Mouse (Mus musculus): Measurements from ENCODE around the gene 1110002E22Rik. TPM values are rescaled to one million over a fixed set of nuclear protein-coding genes. Genes with fewer than 3 reads are reported as not detected.
A peak's percentile ranks its signal among the peaks of the same experiment; 100 is the strongest.

1110002E22Rik gene
- polyA plus RNA-seq, 1 experiment: 0.07 TPM

GRCm38 (mm10) chr3:138075209-138075608, 10.4 kb downstream of the 1110002E22Rik start:
- TF ChIP-seq POLR2A (IDR thresholded peaks at IDR 0.05; ENCODE audit: borderline replicate concordance, insufficient read depth, low read length): no peak
- no peak for TF ChIP-seq CTCF (IDR thresholded peaks at IDR 0.05; ENCODE audit: borderline replicate concordance, insufficient read depth, low read depth, low read length)
- H3K4me3 ChIP-seq (replicated peaks; ENCODE audit: insufficient read depth, low read depth, low read length): no peak overlapping the region
- peak; percentile 37 to 54 for DNase-seq
- WGBS: 22% methylated on average over 8 of the region's 8 CpGs
- no peak overlapping the region for H3K27ac ChIP-seq (ENCODE audit: insufficient read depth, low read length)
- no peaks in the 10 kb centered on the region; the same call in none of the 2 replicates for H3K4me1 ChIP-seq (ENCODE audit: control insufficient read depth, insufficient read depth, low read length)
- no peaks in the 10 kb centered on the region for H3K27me3 ChIP-seq (ENCODE audit: control insufficient read depth, insufficient read depth, low read length)

- peak; percentile 70 to 84 for DNase-seq
- Histone ChIP-seq H3K4me1 (ENCODE audit: control insufficient read depth, insufficient read depth, low read length) (no peaks in the 10 kb centered on the region; the same call in none of the 2 replicates), H3K27me3 (ENCODE audit: control insufficient read depth, insufficient read depth, low read length) (no peaks in the 10 kb centered on the region), H3K4me3 (replicated peaks; ENCODE audit: insufficient read depth, low read depth, low read length) (no peak overlapping the region), H3K27ac (ENCODE audit: insufficient read depth, low read length) (peak overlapping the region; percentile 8; the same call in 1 of the 2 replicates)
- TF ChIP-seq CTCF (IDR thresholded peaks at IDR 0.05; ENCODE audit: borderline replicate concordance, insufficient read depth, low read depth, low read length) (no peak), POLR2A (IDR thresholded peaks at IDR 0.05; ENCODE audit: borderline replicate concordance, insufficient read depth, low read length) (no peak)
- WGBS: 20% methylated on average over 11 of the region's 11 CpGs
Measured at GRCm38 (mm10) chr3:138077476-138078340, 12.9 kb downstream of the 1110002E22Rik start.

GRCm38 (mm10) chr3:138078701-138079100, 13.8 kb downstream of the 1110002E22Rik start:
- Histone ChIP-seq H3K4me3 (replicated peaks; ENCODE audit: insufficient read depth, low read depth, low read length) (no peak overlapping the region), H3K27ac (ENCODE audit: insufficient read depth, low read length) (no peak overlapping the region), H3K27me3 (ENCODE audit: control insufficient read depth, insufficient read depth, low read length) (no peaks in the 10 kb centered on the region), H3K4me1 (ENCODE audit: control insufficient read depth, insufficient read depth, low read length) (peaks cover 5% of the 10 kb centered on the region)
- WGBS: 97% methylated on average over 1 of the region's 1 CpGs
- TF ChIP-seq CTCF (IDR thresholded peaks at IDR 0.05; ENCODE audit: borderline replicate concordance, insufficient read depth, low read depth, low read length) (no peak), POLR2A (IDR thresholded peaks at IDR 0.05; ENCODE audit: borderline replicate concordance, insufficient read depth, low read length) (no peak)
- no peak for DNase-seq

GRCm38 (mm10) chr3:138083073-138083637, 18.3 kb downstream of the 1110002E22Rik start:
- no peak overlapping the region for H3K27ac ChIP-seq (ENCODE audit: insufficient read depth, low read length)

GRCm38 (mm10) chr3:138083896-138084295, 19.0 kb downstream of the 1110002E22Rik start:
- Histone ChIP-seq H3K4me1 (ENCODE audit: control insufficient read depth, insufficient read depth, low read length) (peaks cover 5% of the 10 kb centered on the region; the same call in 1 of the 2 replicates), H3K4me3 (replicated peaks; ENCODE audit: insufficient read depth, low read depth, low read length) (no peak overlapping the region), H3K27me3 (ENCODE audit: control insufficient read depth, insufficient read depth, low read length) (no peaks in the 10 kb centered on the region), H3K27ac (ENCODE audit: insufficient read depth, low read length) (no peak overlapping the region)
- 46% methylated on average over 4 of the region's 4 CpGs for WGBS
- TF ChIP-seq POLR2A (IDR thresholded peaks at IDR 0.05; ENCODE audit: borderline replicate concordance, insufficient read depth, low read length) (no peak), CTCF (IDR thresholded peaks at IDR 0.05; ENCODE audit: borderline replicate concordance, insufficient read depth, low read depth, low read length) (no peak)
- no peak for DNase-seq

More at GRCm38 (mm10) chr3:138083073-138083637, 18.3 kb downstream of the 1110002E22Rik start:
- Histone ChIP-seq H3K27me3 (ENCODE audit: control insufficient read depth, insufficient read depth, low read length) (no peaks in the 10 kb centered on the region), H3K4me3 (replicated peaks; ENCODE audit: insufficient read depth, low read depth, low read length) (no peak overlapping the region), H3K4me1 (ENCODE audit: control insufficient read depth, insufficient read depth, low read length) (peaks cover 5% of the 10 kb centered on the region; the same call in 1 of the 2 replicates)
- TF ChIP-seq POLR2A (IDR thresholded peaks at IDR 0.05; ENCODE audit: borderline replicate concordance, insufficient read depth, low read length) (no peak), CTCF (IDR thresholded peaks at IDR 0.05; ENCODE audit: borderline replicate concordance, insufficient read depth, low read depth, low read length) (no peak)
- peak; percentile 58 to 70 for DNase-seq
- 27% methylated on average over 1 of the region's 1 CpGs for WGBS

GRCm38 (mm10) chr3:138095301-138095700, 30.4 kb downstream of the 1110002E22Rik start:
- H3K4me3 ChIP-seq (replicated peaks; ENCODE audit: insufficient read depth, low read depth, low read length): no peak overlapping the region
- TF ChIP-seq POLR2A (IDR thresholded peaks at IDR 0.05; ENCODE audit: borderline replicate concordance, insufficient read depth, low read length) (no peak), CTCF (IDR thresholded peaks at IDR 0.05; ENCODE audit: borderline replicate concordance, insufficient read depth, low read depth, low read length) (no peak)
- WGBS: 28% methylated on average over 3 of the region's 3 CpGs
- peaks cover 5% of the 10 kb centered on the region for H3K4me1 ChIP-seq (ENCODE audit: control insufficient read depth, insufficient read depth, low read length)
- no peak for DNase-seq
- no peak overlapping the region for H3K27ac ChIP-seq (ENCODE audit: insufficient read depth, low read length)
- H3K27me3 ChIP-seq (ENCODE audit: control insufficient read depth, insufficient read depth, low read length): no peaks in the 10 kb centered on the region

GRCm38 (mm10) chr3:138095718-138096117, 30.9 kb downstream of the 1110002E22Rik start:
- H3K27me3 ChIP-seq (ENCODE audit: control insufficient read depth, insufficient read depth, low read length): no peaks in the 10 kb centered on the region
- peak in 1 of 2 experiments; percentile 43 for DNase-seq
- peaks cover 5% of the 10 kb centered on the region for H3K4me1 ChIP-seq (ENCODE audit: control insufficient read depth, insufficient read depth, low read length)
- TF ChIP-seq CTCF (IDR thresholded peaks at IDR 0.05; ENCODE audit: borderline replicate concordance, insufficient read depth, low read depth, low read length): no peak
- WGBS: 16% methylated on average over 10 of the region's 10 CpGs
- H3K4me3 ChIP-seq (replicated peaks; ENCODE audit: insufficient read depth, low read depth, low read length): no peak overlapping the region
- H3K27ac ChIP-seq (ENCODE audit: insufficient read depth, low read length): no peak overlapping the region

All from cerebellum, adult 2 months (tissue).